Mouse (Mus musculus) ES-Bruce4 (cell line): ENCODE results near the gene Sec14l1.

Experiments used
- CTCF ChIP-seq: IDR thresholded peaks from one replicate; pipeline ENCODE4 v1.8.1; 2011; ENCODE audit warnings: low read depth, low read length
- POLR2A ChIP-seq: IDR thresholded peaks from one replicate; pipeline ENCODE4 v1.8.1; 2011; ENCODE audit warnings: low read length; ENCODE audit not compliant: insufficient read depth

- no peak for TF ChIP-seq CTCF
- TF ChIP-seq POLR2A = no peak
Observed at GRCm38 (mm10) chr11:117121164-117121535, 6.2 kb downstream of the Sec14l1 start.
